Mouse (Mus musculus) brain, embryonic 14.5 days (tissue): ENCODE data around the gene Supt4a.

Source experiments
- CTCF ChIP-seq: fragments of 200-500 bp; IDR thresholded peaks from 2 replicates; pipeline ENCODE4 v1.5.1; 2012; ENCODE audit warnings: inconsistent platforms, mild to moderate bottlenecking, moderate library complexity, borderline replicate concordance; ENCODE audit not compliant: insufficient read depth, insufficient read length; ENCODE audit errors: extremely low read depth
- POLR2A ChIP-seq: fragments of 200-500 bp; IDR thresholded peaks from 2 replicates; pipeline ENCODE4 v1.6.1; 2012; ENCODE audit warnings: mild to moderate bottlenecking, inconsistent platforms, borderline replicate concordance; ENCODE audit not compliant: poor library complexity, insufficient read depth, insufficient read length, severe bottlenecking; ENCODE audit errors: extremely low read depth

DNA sequence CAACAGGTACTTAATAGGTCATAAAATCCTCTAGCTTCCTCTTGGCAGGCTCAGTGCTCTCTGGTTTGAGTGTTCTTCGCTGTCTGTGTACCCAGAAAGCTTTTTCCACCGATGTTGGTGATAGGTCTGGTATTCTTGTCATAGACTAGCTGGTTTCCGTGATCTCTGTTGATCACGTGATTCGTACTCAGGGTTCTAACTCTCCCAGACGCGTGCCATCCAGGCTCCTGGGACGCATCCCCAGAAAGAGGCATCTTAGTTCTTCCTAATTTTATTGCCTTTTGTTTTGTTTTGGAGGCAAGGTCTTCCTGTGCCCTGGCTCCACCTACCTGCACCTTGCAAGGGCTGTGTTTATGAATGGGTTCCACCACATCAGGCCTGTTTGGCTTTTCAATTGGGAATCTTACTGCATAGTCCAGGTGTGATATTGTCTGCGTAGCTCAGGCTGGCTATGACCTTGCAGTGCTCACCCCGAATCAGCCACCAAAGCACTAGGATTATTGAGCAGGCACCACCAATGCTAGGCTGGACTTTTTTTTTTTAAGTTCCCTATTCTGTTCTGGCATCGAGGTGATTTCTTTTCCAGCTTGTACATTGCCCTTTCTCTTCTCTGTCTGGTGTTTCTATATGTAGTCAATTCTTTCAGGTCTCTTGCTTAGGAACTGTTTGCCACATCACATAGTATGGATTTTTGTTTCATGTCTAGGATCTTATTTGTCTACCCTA, 48.7 kb upstream of the Supt4a start:
- TF ChIP-seq CTCF (no peak), POLR2A (no peak)
